Mouse (Mus musculus) layer of hippocampus, postnatal 10 days (tissue): ENCODE results near the gene Stat4. TPM values are rescaled to one million over a fixed set of nuclear protein-coding genes. Genes with fewer than 3 reads are reported as not detected.

ENCODE experiments used
- DNase-seq, 2 experiments: peaks; one replicate each; pipeline ENCODE4 v3.0.0; 2021; ENCODE audit warnings: low spot score in 2 of 2
- total RNA-seq, 2 experiments: library from RNA; stranded (reverse); gene quantifications; 2 replicates each; pipeline ENCODE4 v1.2.3; 2021

The Stat4 gene
- total RNA-seq, 2 experiments from 2014 or later = 1.6 to 2.0 TPM

DNA sequence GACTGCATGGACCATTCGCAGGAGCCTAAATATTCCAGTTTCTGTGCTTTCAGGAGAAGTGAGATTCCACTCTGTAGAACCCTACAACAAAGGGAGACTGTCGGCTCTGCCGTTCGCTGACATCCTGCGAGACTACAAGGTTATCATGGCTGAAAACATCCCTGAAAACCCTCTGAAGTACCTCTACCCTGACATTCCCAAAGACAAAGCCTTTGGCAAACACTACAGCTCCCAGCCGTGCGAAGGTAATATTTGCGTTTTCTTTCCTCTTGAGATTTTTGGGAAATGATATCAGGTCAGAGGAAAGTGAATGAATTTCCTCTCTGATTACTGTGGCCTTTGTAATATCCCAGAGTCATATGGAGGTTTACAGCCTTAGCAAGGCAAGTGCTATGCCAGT lies 115.8 kb downstream of the Stat4 start:
- DNase-seq = no peak

DNA sequence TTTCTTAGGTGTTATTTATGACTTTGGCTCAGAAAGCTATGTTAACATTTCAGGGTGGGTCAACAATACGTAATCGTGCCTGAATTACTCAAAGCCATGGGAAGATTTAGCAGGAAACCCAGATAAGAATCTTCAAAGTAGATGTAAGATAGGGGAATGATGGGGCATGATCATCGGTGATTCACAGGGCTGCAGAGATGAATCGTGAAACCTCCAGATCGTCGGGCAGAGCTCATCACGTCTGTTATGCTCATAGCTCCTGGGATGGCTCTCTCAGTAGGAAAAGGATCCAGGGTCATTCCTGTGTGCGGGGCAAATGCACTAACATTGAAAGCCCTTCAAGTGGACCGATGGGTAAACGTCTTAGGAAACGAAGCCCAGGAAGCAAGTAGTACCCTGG lies 120.3 kb downstream of the Stat4 start:
- DNase-seq = no peak

DNA sequence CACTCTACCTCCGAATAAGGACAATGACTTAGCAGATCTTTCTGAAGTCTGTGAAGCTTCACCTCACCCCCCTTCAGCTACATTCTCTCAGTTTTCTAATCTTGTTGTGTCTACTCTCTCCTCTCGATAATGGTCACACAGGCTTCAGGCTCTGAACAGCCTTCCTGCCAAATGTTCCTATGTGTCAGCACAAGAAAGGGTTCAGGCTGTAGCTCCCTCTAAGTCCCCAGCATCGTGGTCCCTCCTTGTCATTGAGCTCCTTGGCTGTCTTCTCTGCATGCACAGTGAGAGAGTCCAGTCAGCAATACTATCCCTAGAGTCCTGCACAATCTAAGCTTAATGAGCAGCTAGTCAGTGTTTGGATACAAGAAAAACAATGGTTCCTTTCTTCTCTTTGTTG lies 124.3 kb downstream of the Stat4 start:
- no peak for DNase-seq

DNA sequence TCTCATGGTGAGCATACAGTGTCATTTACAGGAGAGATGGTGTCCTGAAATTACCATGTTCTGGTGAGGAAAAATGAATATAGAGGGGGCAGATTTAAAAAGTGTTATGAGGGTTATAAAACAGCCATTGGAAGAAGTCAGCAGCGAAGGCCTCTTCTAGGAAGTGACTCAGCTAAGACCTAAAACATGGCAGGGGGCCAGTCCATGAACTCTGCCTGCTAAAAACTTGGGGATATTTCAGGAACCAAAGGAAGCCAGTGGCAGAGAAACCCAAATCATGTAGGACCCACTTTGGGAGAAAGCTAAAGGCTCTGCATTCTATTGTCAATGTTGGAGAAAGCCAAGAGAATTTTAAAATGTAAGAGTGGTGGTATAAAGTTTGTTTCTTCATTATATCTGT lies 125.4 kb downstream of the Stat4 start:
- no peak for DNase-seq

DNA sequence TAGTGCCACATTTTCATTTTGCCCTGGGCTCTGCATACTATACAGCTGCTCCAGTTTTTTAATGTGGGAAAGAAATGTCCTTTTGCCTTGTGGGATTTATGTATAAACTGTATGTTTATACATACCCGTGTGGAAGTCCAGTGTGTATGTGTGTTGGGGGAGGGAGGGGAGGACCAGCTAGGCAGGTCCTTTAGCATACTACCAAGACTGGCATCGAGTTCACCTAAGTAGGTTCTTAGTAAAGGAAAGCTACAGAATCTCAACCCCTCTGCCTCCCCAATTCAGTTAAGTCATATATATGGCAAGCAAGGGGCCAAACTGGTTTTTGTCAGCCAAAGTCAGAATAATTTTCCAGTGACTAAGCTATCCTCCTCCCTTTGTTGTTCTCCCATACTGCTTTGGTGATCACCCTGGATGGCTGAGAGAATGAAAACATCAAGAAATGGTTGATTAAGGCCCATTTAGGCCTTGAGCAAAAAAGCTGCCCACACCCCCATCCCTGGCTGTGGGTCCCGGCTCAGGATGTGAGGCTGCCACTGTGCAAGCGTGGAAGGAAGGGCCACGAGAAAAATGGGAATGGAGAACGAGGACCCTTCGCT lies 126.2 kb downstream of the Stat4 start:
- DNase-seq = no peak

DNA sequence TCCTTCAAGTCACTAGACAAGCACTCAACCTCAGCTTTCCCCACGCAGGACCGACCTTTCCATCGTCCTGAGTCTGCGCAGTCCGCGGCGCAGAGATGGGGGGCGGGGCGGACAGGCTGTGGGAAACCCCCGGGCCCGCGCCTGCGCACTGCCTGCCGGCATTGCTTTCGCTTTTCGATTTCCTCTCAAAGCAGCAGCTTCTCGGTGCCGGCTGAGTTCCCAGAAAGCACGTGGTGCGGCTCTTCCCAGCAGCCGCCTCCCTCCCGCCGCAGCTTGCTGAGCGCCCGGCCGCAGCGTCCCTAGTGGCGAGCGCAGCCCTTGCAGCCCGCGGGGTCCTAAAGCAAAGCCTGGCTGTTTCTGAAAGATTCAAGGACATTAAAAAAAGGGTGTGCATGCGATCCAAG lies 126.7 kb downstream of the Stat4 start:
- DNase-seq = peak; percentile 99

DNA sequence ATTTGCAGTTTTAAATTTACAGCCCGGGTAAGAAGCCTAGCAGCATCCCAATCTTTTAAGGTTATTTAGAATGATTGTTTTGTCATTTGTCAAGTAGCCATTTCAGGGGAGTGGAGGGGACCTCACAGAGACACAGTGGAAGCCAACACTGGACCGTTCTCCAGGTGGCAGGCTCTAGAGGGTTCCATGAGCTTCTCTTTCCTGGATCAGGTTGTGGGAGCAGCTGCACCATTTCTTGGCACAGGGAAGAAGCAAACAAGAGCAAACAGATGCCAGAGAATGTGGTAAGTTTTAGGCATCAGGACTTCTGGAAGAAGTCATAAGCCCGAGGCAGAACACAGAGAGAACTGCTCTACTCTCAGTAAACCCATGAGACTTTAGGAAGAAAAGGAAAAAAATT lies 129.5 kb downstream of the Stat4 start:
- DNase-seq = no peak

DNA sequence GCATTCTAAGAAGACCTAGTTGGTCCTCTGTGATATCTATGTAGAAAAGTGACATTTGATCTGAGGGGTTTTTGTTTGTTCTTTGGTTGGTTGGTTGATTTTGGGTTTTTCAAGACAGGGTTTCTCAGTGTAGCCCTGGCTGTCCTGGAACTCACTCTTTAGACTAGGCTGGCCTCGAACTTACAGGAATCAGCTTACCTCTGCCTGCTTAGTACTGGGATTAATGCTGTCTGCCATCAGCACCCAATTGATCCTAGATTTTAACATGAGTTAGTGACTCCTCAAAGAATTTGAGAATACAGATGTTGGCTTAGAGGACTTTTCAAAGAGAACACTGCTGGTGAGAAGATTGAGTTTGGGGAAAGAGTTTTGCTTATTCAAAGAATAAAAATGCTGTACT lies 130.8 kb downstream of the Stat4 start:
- DNase-seq = no peak

DNA sequence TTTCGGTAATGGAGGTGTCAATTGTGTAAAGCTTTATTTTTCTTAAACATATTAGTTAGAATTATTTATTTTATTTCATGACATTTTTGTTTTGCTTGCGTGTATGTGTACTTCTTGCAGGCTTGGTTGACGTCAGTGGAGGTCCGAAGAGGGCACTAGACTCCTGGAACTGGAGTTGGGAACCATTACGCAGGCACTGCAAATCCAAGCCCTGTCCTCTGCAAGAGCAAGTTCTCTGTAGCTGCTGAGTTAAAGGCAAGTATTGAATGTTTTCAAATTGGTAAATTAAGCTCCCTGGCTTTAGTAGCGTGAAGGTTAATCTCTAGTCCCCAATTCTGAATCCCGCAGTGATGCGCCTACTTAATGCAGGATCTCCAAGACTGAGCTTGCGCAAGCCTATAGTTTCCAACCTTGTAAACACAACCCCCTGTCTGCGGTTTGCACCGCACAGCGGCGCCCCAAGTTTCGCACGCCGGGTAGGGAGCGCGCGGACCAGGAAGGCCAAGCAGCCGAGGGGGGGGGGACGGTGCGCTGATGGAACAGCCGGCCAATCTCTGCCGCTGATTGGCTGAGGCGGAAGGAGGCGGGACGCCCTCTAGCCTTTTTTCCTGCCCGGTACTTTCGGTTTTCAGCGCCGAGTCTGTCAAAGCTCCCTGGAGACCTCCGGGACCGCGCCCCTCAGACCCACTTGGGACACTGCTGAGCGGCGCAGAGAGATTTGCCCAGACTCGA lies 132.1 kb downstream of the Stat4 start, which contains the start of gene Stat1:
TSS of gene Stat1 (plus strand) at position 581 of the 732 bp plus-strand sequence.
- peak; percentile 76 to 83 for DNase-seq

DNA sequence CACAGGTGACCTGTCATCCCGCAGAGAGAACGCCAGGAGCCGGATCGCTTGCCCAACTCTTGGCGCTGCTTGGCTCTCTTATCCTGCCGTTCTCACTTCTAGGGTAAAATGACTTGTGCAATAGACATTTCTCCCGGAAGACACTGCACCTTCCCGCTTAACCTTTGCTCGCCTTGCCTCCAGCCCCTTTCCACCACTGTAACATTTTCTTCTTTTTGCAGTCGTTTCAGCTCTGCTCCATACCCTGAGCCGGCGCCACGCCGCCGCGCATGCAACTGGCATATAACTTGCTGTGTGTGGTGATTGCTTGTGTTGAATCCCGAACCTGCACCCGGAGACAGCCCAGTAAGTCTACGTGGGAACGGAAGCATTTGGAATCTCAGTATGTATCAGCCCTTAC lies 132.7 kb downstream of the Stat4 start:
- peak in 1 of 2 experiments; percentile 26 for DNase-seq

DNA sequence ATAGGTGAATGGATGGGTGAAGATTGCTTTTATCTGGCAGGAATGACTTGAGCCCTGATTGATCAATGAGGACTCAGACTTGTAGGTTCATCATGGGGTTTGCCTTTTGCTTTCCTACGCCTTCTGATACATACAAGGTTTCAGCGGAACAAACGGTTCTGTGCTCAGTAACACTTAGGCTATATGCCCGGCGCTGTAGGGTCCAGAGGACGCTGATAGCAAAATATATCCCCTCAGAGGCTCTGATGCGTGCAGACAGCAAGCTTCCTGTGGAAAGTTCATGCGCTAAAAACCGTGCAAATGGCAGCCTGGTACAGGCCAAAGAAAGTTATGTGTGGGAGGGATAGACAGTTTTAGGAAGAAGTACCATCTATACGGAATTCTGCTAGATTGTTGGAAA lies 133.2 kb downstream of the Stat4 start:
- no peak for DNase-seq

DNA sequence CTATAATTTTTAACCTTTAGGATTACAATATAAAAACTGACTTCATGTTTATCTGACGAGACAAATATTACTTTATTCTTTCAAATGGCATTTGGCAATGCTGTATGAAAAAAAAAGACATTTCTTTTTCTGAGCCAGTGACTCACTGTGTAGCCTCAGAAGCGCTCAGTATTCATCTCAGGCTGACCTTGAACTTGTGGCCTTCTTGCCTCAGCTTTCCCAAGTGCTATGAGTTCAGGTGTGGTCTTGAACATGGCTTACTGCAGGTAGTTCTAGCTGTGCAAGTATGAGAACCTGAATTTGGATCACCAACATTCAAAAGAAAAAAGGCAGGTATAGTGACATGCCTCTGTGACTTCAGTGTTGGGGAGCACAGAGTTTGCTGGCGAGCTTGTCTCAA lies 134.1 kb downstream of the Stat4 start:
- no peak for DNase-seq

DNA sequence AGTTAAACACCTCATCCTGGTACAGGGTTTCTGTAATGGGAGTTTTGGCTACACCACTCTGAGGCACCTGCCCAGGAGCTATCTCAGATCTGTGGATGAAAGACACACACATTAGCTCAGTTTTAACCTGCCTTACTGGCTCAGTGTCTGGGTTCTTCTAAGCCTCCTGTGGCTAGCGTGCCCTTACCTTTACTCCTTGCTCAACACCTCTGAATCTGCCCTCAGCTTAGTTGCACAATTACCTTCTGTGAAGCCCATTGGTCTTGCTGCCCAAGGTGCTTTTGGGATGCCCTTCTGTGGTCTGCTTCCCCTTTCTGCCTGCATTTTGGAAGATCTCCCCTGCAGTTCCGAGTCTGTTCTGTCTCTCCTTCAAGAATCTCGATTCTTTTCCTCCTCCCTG lies 137.9 kb downstream of the Stat4 start:
- DNase-seq = no peak

DNA sequence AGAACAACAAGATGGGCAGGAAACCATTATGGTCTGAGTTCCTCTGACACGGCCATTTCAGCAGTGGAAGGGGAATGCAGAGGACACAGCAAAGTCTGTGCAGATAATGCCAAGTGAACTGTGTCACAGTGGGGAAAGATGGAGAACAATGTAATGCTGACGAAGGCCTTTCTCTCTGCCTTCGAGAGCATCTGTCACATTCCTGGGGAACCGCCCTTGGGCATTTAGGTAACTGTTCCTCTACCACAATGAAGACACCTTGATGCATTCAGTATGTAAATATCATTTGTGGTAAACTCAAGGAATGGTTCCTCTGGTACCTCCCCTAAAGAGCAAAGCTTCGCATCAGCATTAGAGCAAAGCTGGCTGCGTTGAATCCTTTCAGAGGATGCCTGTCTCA lies 140.4 kb downstream of the Stat4 start:
- DNase-seq = no peak

DNA sequence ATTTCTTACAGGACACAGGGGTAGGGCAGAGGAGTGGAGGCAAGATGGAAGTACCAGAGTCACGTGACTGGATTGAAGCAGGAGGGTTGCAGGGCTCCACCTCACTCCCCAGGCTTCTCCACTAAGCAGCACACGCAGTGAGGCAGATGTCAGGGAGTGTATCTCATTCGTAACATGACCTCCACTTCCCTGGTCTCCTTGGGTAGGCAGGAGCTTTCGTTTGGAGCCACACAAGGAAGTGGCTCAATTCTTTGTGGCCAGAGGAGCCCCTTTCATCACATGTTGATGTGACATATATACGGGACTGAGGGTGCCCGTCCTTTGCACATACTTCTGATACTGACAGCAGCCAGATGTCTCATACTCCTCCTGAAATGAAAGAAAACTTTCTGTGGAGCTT lies 142.8 kb downstream of the Stat4 start:
- DNase-seq = no peak

DNA sequence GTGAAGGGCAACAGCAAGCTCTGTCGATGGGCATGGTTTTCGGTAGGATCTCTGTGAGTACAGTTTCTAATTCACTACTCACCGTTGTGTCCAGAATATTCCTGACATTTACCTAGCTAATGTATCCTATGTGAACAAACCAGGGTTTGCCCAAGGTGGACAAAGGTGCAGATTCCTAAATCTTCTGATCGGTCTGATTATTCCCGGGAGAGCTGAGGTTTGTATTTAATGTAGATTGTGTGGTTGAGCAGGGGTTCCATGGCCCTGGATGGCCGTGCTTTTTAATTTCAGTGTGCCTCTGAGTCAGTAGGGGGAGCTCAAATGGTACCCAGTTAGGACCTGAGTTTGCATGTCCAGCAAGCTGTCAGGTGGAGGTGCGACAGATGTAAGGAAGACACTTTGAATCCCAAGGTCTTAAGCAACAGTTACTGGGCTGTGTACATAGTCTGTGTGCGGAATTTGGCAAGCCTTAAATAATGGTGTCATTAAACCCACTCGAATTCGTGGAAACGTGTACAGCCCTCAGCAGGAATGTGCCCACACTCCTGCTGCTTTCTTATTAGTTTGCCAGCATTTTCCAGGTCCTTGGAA lies 144.9 kb downstream of the Stat4 start:
- no peak for DNase-seq

DNA sequence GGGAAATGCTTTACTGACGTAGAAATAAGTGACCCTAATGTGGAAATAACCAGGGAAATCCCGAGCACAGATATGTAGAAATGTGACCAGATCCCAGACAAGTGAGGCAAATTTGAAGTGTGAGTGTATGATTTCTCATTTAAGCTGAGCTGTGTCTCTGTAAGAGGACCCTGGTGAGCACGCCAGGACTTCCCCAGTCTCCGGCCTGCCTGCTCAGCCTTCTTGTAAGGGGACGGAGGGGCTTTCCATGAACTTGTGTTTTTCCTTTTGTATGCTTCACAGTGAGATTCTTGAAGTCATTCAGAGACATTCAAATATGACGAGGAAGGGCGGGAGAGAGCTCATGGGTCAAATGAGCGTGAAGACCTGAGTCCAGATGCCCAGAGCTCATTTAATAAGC lies 146.3 kb downstream of the Stat4 start:
- DNase-seq = no peak

DNA sequence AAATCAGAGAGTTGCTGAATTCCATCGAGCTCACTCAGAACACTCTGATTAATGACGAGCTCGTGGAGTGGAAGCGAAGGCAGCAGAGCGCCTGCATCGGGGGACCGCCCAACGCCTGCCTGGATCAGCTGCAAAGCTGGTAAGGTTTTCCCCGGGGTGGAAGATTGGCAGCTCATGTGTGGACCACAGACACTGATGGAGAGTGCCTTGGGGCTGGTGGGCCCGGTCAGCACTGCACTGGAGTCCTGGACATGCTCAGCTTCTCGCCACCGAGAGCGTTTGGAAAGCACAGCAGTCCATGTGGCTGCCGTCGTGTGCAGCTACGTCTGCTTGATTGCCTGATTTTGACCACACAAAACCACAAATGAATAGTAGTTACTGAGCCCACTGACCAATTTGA lies 150.3 kb downstream of the Stat4 start:
- DNase-seq = no peak

DNA sequence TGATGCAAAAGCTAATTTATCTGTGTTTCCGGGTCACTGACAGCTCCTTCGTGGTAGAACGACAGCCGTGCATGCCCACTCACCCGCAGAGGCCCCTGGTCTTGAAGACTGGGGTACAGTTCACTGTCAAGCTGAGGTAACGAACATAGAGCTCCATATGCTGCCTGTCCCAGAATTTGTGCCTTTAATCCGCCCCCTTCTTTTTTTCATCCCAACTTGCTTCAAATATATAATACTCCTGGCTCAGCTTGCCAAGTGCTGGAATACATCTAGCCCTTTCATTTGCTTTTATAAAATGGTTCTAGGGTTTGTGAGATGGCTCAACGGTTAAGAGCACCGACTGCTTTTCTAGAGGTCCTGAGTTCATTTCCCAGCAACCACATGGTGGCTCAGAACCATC lies 153.6 kb downstream of the Stat4 start:
- DNase-seq = no peak

DNA sequence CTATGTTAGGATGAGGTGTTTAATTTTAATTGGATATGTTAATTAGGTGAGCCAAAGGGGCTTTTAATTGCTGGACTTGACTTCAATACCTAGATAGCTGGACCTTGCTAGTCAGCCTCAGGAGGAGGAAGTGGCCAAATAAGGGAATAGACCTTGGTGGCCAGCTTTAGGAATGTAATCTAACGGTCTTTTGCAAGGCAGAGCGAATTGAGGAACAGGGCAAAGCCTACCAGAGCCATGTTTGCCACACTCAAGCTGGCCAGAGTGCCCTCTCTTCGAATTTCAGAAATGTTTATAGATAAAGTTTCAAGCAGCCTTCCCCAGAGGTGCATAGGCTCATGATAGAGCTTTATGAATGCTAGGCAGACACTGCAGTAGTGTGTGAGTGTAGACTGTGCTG lies 154.5 kb downstream of the Stat4 start:
- no peak for DNase-seq

DNA sequence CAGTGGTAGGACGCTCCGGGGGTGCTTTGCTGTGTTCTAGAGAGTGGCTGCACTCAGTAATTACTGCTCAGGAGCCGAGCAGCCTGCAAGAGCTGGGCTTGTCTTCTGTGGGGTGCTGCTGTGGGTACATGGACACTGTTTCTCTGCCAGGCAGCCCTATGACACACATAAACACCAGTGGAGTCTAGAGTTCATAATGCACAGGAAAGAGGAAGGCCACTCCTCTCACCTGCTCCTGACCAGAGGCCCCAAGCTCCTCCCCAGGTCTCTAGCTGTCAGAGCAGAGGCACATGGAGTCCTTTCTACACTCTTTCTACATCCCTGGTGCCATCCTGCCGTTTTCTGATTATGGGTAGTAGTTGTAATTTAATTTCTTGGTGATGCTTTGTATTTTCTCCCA lies 155.2 kb downstream of the Stat4 start:
- no peak for DNase-seq

DNA sequence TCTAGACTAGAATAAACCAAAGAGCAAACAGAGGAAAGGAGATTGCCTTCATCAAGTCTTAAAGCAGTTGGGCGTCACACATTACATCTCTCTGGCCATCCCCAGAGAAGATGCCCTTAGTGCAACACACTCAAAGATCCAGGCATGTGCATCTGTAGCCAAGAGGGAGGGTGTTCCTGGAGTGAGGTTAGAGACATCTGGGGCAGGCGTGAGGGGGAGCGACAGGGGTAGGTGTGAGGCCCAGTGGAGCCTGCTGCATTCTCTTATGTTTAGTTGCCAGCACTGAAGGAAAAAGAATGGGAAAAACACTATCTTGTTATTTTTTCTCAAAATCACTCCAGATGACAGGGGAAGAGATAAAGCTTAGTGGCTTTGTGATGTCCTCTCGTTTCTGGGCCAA lies 156.2 kb downstream of the Stat4 start:
- no peak for DNase-seq

DNA sequence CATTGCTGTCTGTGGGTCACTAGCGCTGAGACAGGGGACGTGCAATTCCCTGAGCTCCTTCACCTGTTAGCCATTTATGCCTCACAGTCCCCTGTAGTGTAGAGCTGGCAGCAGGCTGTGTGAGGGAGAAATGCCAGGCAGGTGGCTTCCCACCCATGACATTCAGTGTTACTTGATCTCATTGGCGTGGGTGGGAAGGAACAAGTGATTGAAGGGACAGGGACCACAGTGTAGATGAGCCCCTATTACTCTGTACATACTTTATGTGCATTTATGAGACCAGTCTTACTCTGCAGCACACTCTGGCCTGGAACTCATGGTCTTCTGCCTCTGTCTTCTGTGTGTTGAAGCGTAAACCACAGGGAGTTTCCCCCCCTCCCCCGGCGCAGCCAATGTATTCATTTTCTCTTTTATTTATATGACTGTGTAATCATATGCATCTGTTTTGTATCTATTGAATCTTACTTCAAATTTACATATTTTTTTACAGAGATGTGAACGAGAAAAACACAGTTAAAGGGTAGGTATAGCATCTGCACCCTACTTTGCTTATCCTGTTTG lies 156.7 kb downstream of the Stat4 start:
- no peak for DNase-seq
